Comparison of ENCODE assay signal across 8 mouse cellular contexts in the genomic region with DNA sequence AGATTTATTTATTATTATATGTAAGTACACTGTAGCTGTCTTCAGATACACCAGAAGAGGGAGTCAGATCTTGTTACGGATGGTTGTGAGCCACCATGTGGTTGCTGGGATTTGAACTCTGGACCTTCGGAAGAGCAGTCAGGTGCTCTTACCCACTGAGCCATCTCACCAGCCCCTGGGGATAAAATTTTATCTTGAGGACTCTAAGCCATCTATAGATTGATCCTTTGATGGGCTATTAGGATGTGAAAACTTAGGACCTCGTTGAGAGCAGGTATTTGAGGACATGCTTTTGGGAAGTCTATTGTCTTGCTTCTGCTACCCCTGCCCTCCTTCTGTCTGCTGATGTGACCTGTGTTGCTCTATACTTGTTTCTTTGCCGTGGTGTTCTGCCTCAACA. TPM values are rescaled to one million over a fixed set of nuclear protein-coding genes. Genes with fewer than 3 reads are reported as not detected.
A peak's percentile ranks its signal among the peaks of the same experiment; 100 is the strongest.
DNase-seq lines count a peak whose midpoint lies in the region; ATAC-seq and TF ChIP-seq lines count a peak whose summit lies in the region.
"Not testable (repeated sequence)": the region's sequence is repeated elsewhere in the genome, so short reads cannot be mapped to it uniquely, and the experiment has no call there.
"Had no signal": no experiment of that assay in that cellular context is flagged by ENCODE, and none has a peak within 500 bp of the region (broad histone marks: within the 10 kb centered on the region; RNA-seq: fewer than 3 reads in every experiment).

No protein-coding gene starts in this region.

- TF ChIP-seq POLR2A in CH12.LX (IDR thresholded peaks at IDR 0.05; ENCODE audit: low read depth, low read length); small intestine, adult 2 months (IDR thresholded peaks at IDR 0.05; ENCODE audit: low read depth, low read length): not testable (repeated sequence)

- H3K4me1 ChIP-seq in CH12.LX (ENCODE audit: control insufficient read depth in 1 of 2, insufficient read depth in 2 of 2) = peaks cover 3 to 15% of the 10 kb centered on the region in 2 experiments; a peak in 2 of 4 replicates
- peaks cover 11% of the 10 kb centered on the region for H3K4me1 ChIP-seq in intestine, embryonic 16.5 days (ENCODE audit: control insufficient read depth, insufficient read depth, low read length)
- H3K4me1 ChIP-seq in intestine, postnatal 0 days (replicated peaks; ENCODE audit: control insufficient read depth, insufficient read depth, low read length); stomach, postnatal 0 days (replicated peaks; ENCODE audit: control insufficient read depth, insufficient read depth): not testable (repeated sequence)
- peaks cover 17% of the 10 kb centered on the region; the same call in 1 of the 2 replicates for H3K4me1 ChIP-seq in small intestine, adult 2 months (ENCODE audit: control insufficient read depth, insufficient read depth, insufficient read length, low read length)

- H3K4me2 ChIP-seq in CH12.LX (ENCODE audit: insufficient read depth, low read depth, poor library complexity, severe bottlenecking); intestine, embryonic 16.5 days (ENCODE audit: low read depth, low read length); intestine, postnatal 0 days (replicated peaks; ENCODE audit: low read depth); stomach, postnatal 0 days (replicated peaks; ENCODE audit: low read depth): not testable (repeated sequence)

- in situ Hi-C loops in CH12.LX (cut with MboI; ENCODE audit: low pct_ligation_motif_present, low pct_unique_long_range_greater_than_20kb, low sequenced_read_pairs) = loop anchor here (10.0 to 25.0 kb wide), 2 partner anchors 405 to 623 kb away; partner anchors contain the start of genes 1810037I17Rik and Gm10959

- not testable (repeated sequence) for H3K79me2 ChIP-seq in CH12.LX (replicated peaks; ENCODE audit: control insufficient read depth, extremely low read depth, insufficient read depth, poor library complexity, severe bottlenecking)

- not testable (repeated sequence) for H3K4me3 ChIP-seq in CH12.LX (replicated peaks in 1 of 3; ENCODE audit: low read depth in 2 of 3, low read length in 2 of 3, poor library complexity in 1 of 3); intestine, embryonic 16.5 days (ENCODE audit: low read length); intestine, postnatal 0 days (ENCODE audit: low read depth, low read length); small intestine, adult 2 months (ENCODE audit: low read depth, low read length); stomach, postnatal 0 days (ENCODE audit: low read depth, low read length)

- TF ChIP-seq EP300 in CH12.LX (IDR thresholded peaks at IDR 0.05; ENCODE audit: low read length); stomach, postnatal 0 days (optimal IDR thresholded peaks at IDR 0.05): not testable (repeated sequence)

- not testable (repeated sequence) for ATAC-seq in intestine, embryonic 16.5 days; intestine, postnatal 0 days; stomach, postnatal 0 days (ENCODE audit: low FRiP score, low TSS enrichment)

- not testable (repeated sequence) for H3K9me3 ChIP-seq in CH12.LX (replicated peaks; ENCODE audit: low read length); intestine, embryonic 16.5 days (ENCODE audit: control insufficient read depth, low read length); intestine, postnatal 0 days (ENCODE audit: control insufficient read depth); stomach, postnatal 0 days (ENCODE audit: control insufficient read depth, low read length)

- peaks cover 7 to 15% of the 10 kb centered on the region in 2 experiments for H3K36me3 ChIP-seq in CH12.LX (replicated peaks in 1 of 2; ENCODE audit: control insufficient read depth in 1 of 2, insufficient read depth in 1 of 2, low read length in 1 of 2)
- H3K36me3 ChIP-seq in intestine, embryonic 16.5 days (ENCODE audit: control insufficient read depth, insufficient read depth, low read length); intestine, postnatal 0 days (ENCODE audit: control insufficient read depth, insufficient read depth); small intestine, adult 2 months (ENCODE audit: control insufficient read depth, insufficient read depth, low read length); stomach, postnatal 0 days (ENCODE audit: control insufficient read depth, insufficient read depth, low read length): not testable (repeated sequence)

- DNase-seq in CH12.LX (ENCODE audit: extremely low read depth); stomach, postnatal 0 days (ENCODE audit: low spot score): not testable (repeated sequence)
- DNase-seq in heart, adult 11 months = peak; percentile 17

- dilution Hi-C loops in CH12.LX (cut with MboI; ENCODE audit: extremely low pct_ligation_motif_present, extremely low pct_unique_long_range_greater_than_20kb, low sequenced_read_pairs) = not testable (repeated sequence)

- not testable (repeated sequence) for TF ChIP-seq RAD21 in CH12.LX (IDR thresholded peaks at IDR 0.05; ENCODE audit: low read depth, low read length)

- H3K9ac ChIP-seq in CH12.LX (ENCODE audit: insufficient read depth, low read depth); intestine, embryonic 16.5 days (ENCODE audit: low read depth, low read length); intestine, postnatal 0 days (ENCODE audit: low read depth, low read length); stomach, postnatal 0 days (ENCODE audit: low read length): not testable (repeated sequence)

- not testable (repeated sequence) for H3K27me3 ChIP-seq in CH12.LX (replicated peaks); intestine, embryonic 16.5 days (replicated peaks; ENCODE audit: control insufficient read depth, insufficient read depth, low read length); intestine, postnatal 0 days (replicated peaks; ENCODE audit: control insufficient read depth, insufficient read depth, low read length); small intestine, adult 2 months (ENCODE audit: control insufficient read depth, insufficient read depth, low read length); stomach, postnatal 0 days (ENCODE audit: control insufficient read depth, insufficient read depth, low read length)

- not testable (repeated sequence) for TF ChIP-seq CTCF in CH12.LX (conservative IDR thresholded peaks at IDR 0.05 in 1 of 2, IDR thresholded peaks at IDR 0.05 in 1 of 2; ENCODE audit: low read depth in 2 of 2, low read length in 2 of 2); intestine, postnatal 0 days (IDR thresholded peaks at IDR 0.05; ENCODE audit: low read depth); small intestine, adult 2 months (IDR thresholded peaks at IDR 0.05; ENCODE audit: extremely low read depth, insufficient read length, insufficient replicate concordance, low read depth, low read length); stomach, postnatal 0 days (IDR thresholded peaks at IDR 0.05; ENCODE audit: low read depth)

- 72% methylated on average over 3 of the region's 4 CpGs for WGBS in intestine, embryonic 16.5 days
- WGBS in intestine, postnatal 0 days = 53% methylated on average over 3 of the region's 4 CpGs
- 31% methylated on average over 4 of the region's 4 CpGs for whole genome bisulfite sequencing in small intestine, adult 2 months
- 60% methylated on average over 3 of the region's 4 CpGs for WGBS in stomach, postnatal 0 days

- H3K27ac ChIP-seq in CH12.LX (ENCODE audit: insufficient read depth, low read depth) = not testable (repeated sequence)
- H3K27ac ChIP-seq in intestine, embryonic 16.5 days (ENCODE audit: low read length) = peak overlapping the region; percentile 74; the same call in 1 of the 2 replicates
- H3K27ac ChIP-seq in intestine, postnatal 0 days (ENCODE audit: low read depth, low read length) = peak overlapping the region; percentile 78
- peak overlapping the region; percentile 79 for H3K27ac ChIP-seq in small intestine, adult 2 months (ENCODE audit: insufficient read depth, low read depth, low read length)
- H3K27ac ChIP-seq in stomach, postnatal 0 days (replicated peaks) = peak overlapping the region; percentile 97; the same call in 1 of the 2 replicates

TF ChIP-seq in CH12.LX, 34 proteins besides CTCF, POLR2A, EP300 and RAD21 (continues in another document):
- TF ChIP-seq MAFK (IDR thresholded peaks at IDR 0.05; ENCODE audit: insufficient replicate concordance, low read length) = 0 out of 2 replicates have a peak, but pooled peaks have one; percentile 17

RNA-seq across cellular contexts. Expression of gene Bcar3, which starts 4.6 kb away (rescaled TPM):
- total RNA-seq in CH12.LX (2012; rRNA removed) (47.4 and 56.9 TPM in 2 replicates), CH12.LX (2014; rRNA removed) (52.0 and 54.6 TPM in 2 replicates)
- polyA plus RNA-seq in CH12.LX (2012; ENCODE audit: insufficient read length, low read depth) = 55.9 and 61.2 TPM in 2 replicates
- 23.7 and 27.2 TPM in 2 replicates for polyA plus RNA-seq in intestine, embryonic 16.5 days (2015; fragmentation: Nextera tagmentation; extraction: Ambion mirVana)
- 33.5 and 33.8 TPM in 2 replicates for polyA plus RNA-seq in intestine, postnatal 0 days (2015; fragmentation: Nextera tagmentation; extraction: Ambion mirVana)
- polyA plus RNA-seq in small intestine, adult 2 months (2012; rRNA removed) = 23.8 and 93.8 TPM in 2 replicates
- polyA plus RNA-seq in stomach, postnatal 0 days (2015; fragmentation: Nextera tagmentation; extraction: Ambion mirVana) = 12.1 and 12.6 TPM in 2 replicates
- total RNA-seq: MEL had no signal
- polyA plus RNA-seq: G1E had no signal

RNA-seq across cellular contexts. Expression of gene Dnttip2, which starts 15.2 kb away (rescaled TPM):
- total RNA-seq in CH12.LX (2012; rRNA removed) (41.9 and 62.3 TPM in 2 replicates), CH12.LX (2014; rRNA removed) (65.2 and 72.7 TPM in 2 replicates)
- polyA plus RNA-seq in CH12.LX (2012; ENCODE audit: insufficient read length, low read depth) = 121 and 141 TPM in 2 replicates
- 62.6 and 69.2 TPM in 2 replicates for polyA plus RNA-seq in intestine, embryonic 16.5 days (2015; fragmentation: Nextera tagmentation; extraction: Ambion mirVana)
- 42.4 and 44.9 TPM in 2 replicates for polyA plus RNA-seq in intestine, postnatal 0 days (2015; fragmentation: Nextera tagmentation; extraction: Ambion mirVana)
- polyA plus RNA-seq in small intestine, adult 2 months (2012; rRNA removed) = 1.2 and 2.7 TPM in 2 replicates
- 37.1 and 39.2 TPM in 2 replicates for polyA plus RNA-seq in stomach, postnatal 0 days (2015; fragmentation: Nextera tagmentation; extraction: Ambion mirVana)

RNA-seq across cellular contexts. Expression of gene Gclm, which starts 44.0 kb away (rescaled TPM):
- total RNA-seq in CH12.LX (2012; rRNA removed) = 26.1 and 38.4 TPM in 2 replicates
- total RNA-seq in CH12.LX (2014; rRNA removed) = 195 and 214 TPM in 2 replicates
- 85.4 and 108 TPM in 2 replicates for polyA plus RNA-seq in CH12.LX (2012; ENCODE audit: insufficient read length, low read depth)
- 84.7 and 122 TPM in 2 replicates for polyA plus RNA-seq in intestine, embryonic 16.5 days (2015; fragmentation: Nextera tagmentation; extraction: Ambion mirVana)
- 382 and 400 TPM in 2 replicates for polyA plus RNA-seq in intestine, postnatal 0 days (2015; fragmentation: Nextera tagmentation; extraction: Ambion mirVana)
- polyA plus RNA-seq in small intestine, adult 2 months (2012; rRNA removed) = 155 and 443 TPM in 2 replicates
- 148 and 155 TPM in 2 replicates for polyA plus RNA-seq in stomach, postnatal 0 days (2015; fragmentation: Nextera tagmentation; extraction: Ambion mirVana)

Comparison
In these comparisons a context has a peak if more than half of its experiments do, and no peak if none do; other contexts are left out.
1. RNA of gene Dnttip2, which starts 15.2 kb away (polyA plus RNA-seq): 121 to 141 TPM in CH12.LX, 62.6 to 69.2 TPM in intestine, embryonic 16.5 days, 42.4 to 44.9 TPM in intestine, postnatal 0 days and 37.1 to 39.2 TPM in stomach, postnatal 0 days; 1.2 to 2.7 TPM in small intestine, adult 2 months; every median in the first group is over 10 times any median in the second.